Mouse (Mus musculus): ENCODE measurements around the gene Ssh3. TPM values are rescaled to one million over a fixed set of nuclear protein-coding genes. Genes with fewer than 3 reads are reported as not detected.

The Ssh3 gene
- polyA plus RNA-seq, 1 experiment from 2014 or later: 33.6 TPM

DNA sequence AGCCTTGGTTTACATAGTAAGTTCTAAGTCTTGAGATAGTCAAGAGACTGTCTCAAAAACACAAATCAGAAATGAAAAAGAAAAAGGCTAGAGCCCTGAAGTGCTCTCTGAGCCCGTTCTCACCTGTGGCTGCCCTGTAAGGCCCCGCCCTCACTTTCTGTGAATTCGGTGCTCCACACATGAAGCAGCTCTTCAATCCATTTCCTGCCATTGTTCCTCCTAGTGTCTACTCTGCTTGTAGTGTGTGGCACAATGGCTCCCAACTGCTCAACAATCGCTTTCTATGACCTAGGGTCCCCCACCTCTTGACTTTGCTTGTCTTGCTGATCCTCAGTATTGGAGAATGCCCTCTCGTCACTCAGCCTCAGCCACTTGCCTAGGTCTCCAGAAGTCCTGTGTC, 41.5 kb downstream of the Ssh3 start:
- no peaks in the 10 kb centered on the region for H3K36me3 ChIP-seq (ENCODE audit: control insufficient read depth, insufficient read depth, low read length)
- ATAC-seq: no peak
- no peaks in the 10 kb centered on the region for H3K27me3 ChIP-seq (replicated peaks; ENCODE audit: control insufficient read depth, insufficient read depth, low read length)
- no peak overlapping the region for H3K4me3 ChIP-seq (ENCODE audit: low read length)
- H3K9me3 ChIP-seq (ENCODE audit: control insufficient read depth, low read length): no peaks in the 10 kb centered on the region
- WGBS: 76% methylated on average over 5 of the region's 5 CpGs
- H3K9ac ChIP-seq (ENCODE audit: low read depth, low read length): peak overlapping the region; percentile 35; the same call in 1 of the 2 replicates
- H3K4me1 ChIP-seq (ENCODE audit: control insufficient read depth, insufficient read depth, low read length): peaks cover 37% of the 10 kb centered on the region
- H3K4me2 ChIP-seq (ENCODE audit: low read depth, low read length): no peak overlapping the region
- no peak overlapping the region for H3K27ac ChIP-seq (ENCODE audit: low read length)

DNA sequence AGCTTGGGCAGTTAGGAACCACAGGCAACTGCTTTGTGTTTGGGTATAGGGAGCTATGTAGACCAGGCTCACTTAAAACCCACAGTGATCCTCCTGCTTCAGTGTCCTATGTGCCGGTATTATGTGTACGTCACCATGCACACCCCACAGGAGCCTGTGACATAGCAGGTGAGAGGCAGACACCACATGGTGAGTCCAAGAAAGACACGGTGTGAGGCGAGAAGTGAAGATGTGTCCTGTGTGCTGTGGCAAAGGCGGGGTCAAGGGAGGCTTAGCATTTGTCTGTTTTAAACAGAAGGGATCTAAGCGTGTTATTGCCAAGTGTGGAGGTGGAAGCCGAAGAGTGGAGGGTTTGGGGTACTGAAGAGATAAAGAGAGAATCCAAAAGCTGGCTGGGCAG, 42.2 kb downstream of the Ssh3 start:
- ATAC-seq: no peak
- 87% methylated on average over 7 of the region's 7 CpGs for WGBS
- H3K36me3 ChIP-seq (ENCODE audit: control insufficient read depth, insufficient read depth, low read length): no peaks in the 10 kb centered on the region
- H3K4me3 ChIP-seq (ENCODE audit: low read length): no peak overlapping the region
- no peak overlapping the region for H3K9ac ChIP-seq (ENCODE audit: low read depth, low read length)
- no peaks in the 10 kb centered on the region for H3K9me3 ChIP-seq (ENCODE audit: control insufficient read depth, low read length)
- H3K4me1 ChIP-seq (ENCODE audit: control insufficient read depth, insufficient read depth, low read length): peaks cover 40% of the 10 kb centered on the region
- no peaks in the 10 kb centered on the region for H3K27me3 ChIP-seq (replicated peaks; ENCODE audit: control insufficient read depth, insufficient read depth, low read length)
- H3K4me2 ChIP-seq (ENCODE audit: low read depth, low read length): no peak overlapping the region
- no peak overlapping the region for H3K27ac ChIP-seq (ENCODE audit: low read length)

- H3K9ac ChIP-seq (ENCODE audit: low read depth, low read length): peak overlapping the region; percentile 32
- H3K36me3 ChIP-seq (ENCODE audit: control insufficient read depth, insufficient read depth, low read length): no peaks in the 10 kb centered on the region
- H3K27me3 ChIP-seq (replicated peaks; ENCODE audit: control insufficient read depth, insufficient read depth, low read length): no peaks in the 10 kb centered on the region
- 68% methylated on average over 11 of the region's 11 CpGs for WGBS
- H3K27ac ChIP-seq (ENCODE audit: low read length): peak overlapping the region; percentile 40; the same call in 1 of the 2 replicates
- H3K4me3 ChIP-seq (ENCODE audit: low read length): no peak overlapping the region
- ATAC-seq: no peak
- peak overlapping the region; percentile 54; the same call in 1 of the 2 replicates for H3K4me2 ChIP-seq (ENCODE audit: low read depth, low read length)
- peaks cover 56% of the 10 kb centered on the region for H3K4me1 ChIP-seq (ENCODE audit: control insufficient read depth, insufficient read depth, low read length)
- no peaks in the 10 kb centered on the region for H3K9me3 ChIP-seq (ENCODE audit: control insufficient read depth, low read length)
These were observed 46.8 kb downstream of the Ssh3 start for GRCm38 (mm10) chr19:4222165-4222564.

DNA sequence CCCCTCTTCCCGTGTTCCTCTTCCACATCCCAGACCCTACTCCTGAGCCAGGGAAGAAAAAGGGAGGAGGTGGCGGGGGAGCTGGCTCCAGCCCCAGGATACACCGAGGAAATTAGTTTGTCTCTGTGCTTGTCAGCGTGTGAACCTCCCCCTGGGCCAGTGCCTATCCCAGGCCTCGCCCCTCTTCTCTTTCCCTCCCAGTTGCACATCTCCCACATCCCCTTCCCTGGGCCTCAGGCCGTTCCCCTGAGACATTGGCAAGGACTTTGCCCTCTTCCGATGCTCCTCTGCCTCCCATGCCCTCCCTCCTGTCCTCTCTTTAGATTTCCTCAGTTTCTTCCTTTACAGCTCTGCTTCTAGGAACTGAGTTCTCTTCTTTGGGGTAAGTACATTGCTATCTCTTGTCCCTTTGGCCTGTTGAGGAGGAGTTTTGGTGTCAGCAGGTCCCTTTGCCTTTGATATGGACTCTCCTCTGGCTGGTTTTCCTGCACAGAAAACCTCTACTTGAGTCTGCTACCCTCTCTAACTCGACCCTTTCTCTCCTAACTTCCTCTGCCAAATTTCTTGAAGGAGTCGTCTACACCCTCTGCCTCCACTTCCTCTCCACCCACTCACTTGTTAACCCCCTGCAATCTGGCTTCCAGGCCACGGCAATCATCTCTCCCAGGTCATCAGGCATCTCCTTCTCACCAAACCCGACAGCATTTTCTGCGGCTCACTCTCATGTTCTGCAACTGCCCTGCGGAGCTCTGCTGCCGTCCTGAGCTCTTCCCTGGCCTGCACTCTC, 47.8 kb downstream of the Ssh3 start:
- peak; percentile 82 for ATAC-seq
- Histone ChIP-seq H3K9me3 (ENCODE audit: control insufficient read depth, low read length) (no peaks in the 10 kb centered on the region), H3K4me1 (ENCODE audit: control insufficient read depth, insufficient read depth, low read length) (peaks cover 66% of the 10 kb centered on the region), H3K9ac (ENCODE audit: low read depth, low read length) (peak overlapping the region; percentile 53), H3K36me3 (ENCODE audit: control insufficient read depth, insufficient read depth, low read length) (no peaks in the 10 kb centered on the region), H3K4me3 (ENCODE audit: low read length) (peak overlapping the region; percentile 33), H3K27ac (ENCODE audit: low read length) (peak overlapping the region; percentile 79), H3K4me2 (ENCODE audit: low read depth, low read length) (peak overlapping the region; percentile 54), H3K27me3 (replicated peaks; ENCODE audit: control insufficient read depth, insufficient read depth, low read length) (no peaks in the 10 kb centered on the region)
- WGBS: 28% methylated on average over 14 of the region's 14 CpGs

GRCm38 (mm10) chr19:4220416-4220815, 48.6 kb downstream of the Ssh3 start:
- peak overlapping the region; percentile 53 for H3K9ac ChIP-seq (ENCODE audit: low read depth, low read length)
- H3K9me3 ChIP-seq (ENCODE audit: control insufficient read depth, low read length): no peaks in the 10 kb centered on the region
- peak overlapping the region; percentile 79 for H3K27ac ChIP-seq (ENCODE audit: low read length)
- no peaks in the 10 kb centered on the region for H3K27me3 ChIP-seq (replicated peaks; ENCODE audit: control insufficient read depth, insufficient read depth, low read length)
- no peaks in the 10 kb centered on the region for H3K36me3 ChIP-seq (ENCODE audit: control insufficient read depth, insufficient read depth, low read length)
- WGBS: 20% methylated on average over 4 of the region's 4 CpGs
- H3K4me2 ChIP-seq (ENCODE audit: low read depth, low read length): peak overlapping the region; percentile 54
- H3K4me3 ChIP-seq (ENCODE audit: low read length): peak overlapping the region; percentile 33
- peak; percentile 45 for ATAC-seq
- H3K4me1 ChIP-seq (ENCODE audit: control insufficient read depth, insufficient read depth, low read length): peaks cover 69% of the 10 kb centered on the region

GRCm38 (mm10) chr19:4219943-4220342, 49.0 kb downstream of the Ssh3 start:
- peak overlapping the region; percentile 53 for H3K9ac ChIP-seq (ENCODE audit: low read depth, low read length)
- WGBS: 79% methylated on average over 6 of the region's 6 CpGs
- H3K27ac ChIP-seq (ENCODE audit: low read length): peak overlapping the region; percentile 79
- H3K4me1 ChIP-seq (ENCODE audit: control insufficient read depth, insufficient read depth, low read length): peaks cover 71% of the 10 kb centered on the region
- H3K36me3 ChIP-seq (ENCODE audit: control insufficient read depth, insufficient read depth, low read length): no peaks in the 10 kb centered on the region
- H3K4me3 ChIP-seq (ENCODE audit: low read length): no peak overlapping the region
- ATAC-seq: no peak
- H3K4me2 ChIP-seq (ENCODE audit: low read depth, low read length): peak overlapping the region; percentile 54; the same call in 1 of the 2 replicates
- H3K9me3 ChIP-seq (ENCODE audit: control insufficient read depth, low read length): no peaks in the 10 kb centered on the region
- no peaks in the 10 kb centered on the region for H3K27me3 ChIP-seq (replicated peaks; ENCODE audit: control insufficient read depth, insufficient read depth, low read length)

- Histone ChIP-seq H3K4me3 (ENCODE audit: low read length) (no peak overlapping the region), H3K36me3 (ENCODE audit: control insufficient read depth, insufficient read depth, low read length) (no peaks in the 10 kb centered on the region), H3K4me2 (ENCODE audit: low read depth, low read length) (no peak overlapping the region), H3K27me3 (replicated peaks; ENCODE audit: control insufficient read depth, insufficient read depth, low read length) (no peaks in the 10 kb centered on the region), H3K9me3 (ENCODE audit: control insufficient read depth, low read length) (no peaks in the 10 kb centered on the region), H3K27ac (ENCODE audit: low read length) (no peak overlapping the region), H3K4me1 (ENCODE audit: control insufficient read depth, insufficient read depth, low read length) (peaks cover 74% of the 10 kb centered on the region), H3K9ac (ENCODE audit: low read depth, low read length) (no peak overlapping the region)
- WGBS: 93% methylated on average over 1 of the region's 1 CpGs
- no peak for ATAC-seq
These were observed 50.2 kb downstream of the Ssh3 start for GRCm38 (mm10) chr19:4218784-4219183.

- no peaks in the 10 kb centered on the region for H3K27me3 ChIP-seq (replicated peaks; ENCODE audit: control insufficient read depth, insufficient read depth, low read length)
- H3K4me2 ChIP-seq (ENCODE audit: low read depth, low read length): no peak overlapping the region
- no peaks in the 10 kb centered on the region for H3K36me3 ChIP-seq (ENCODE audit: control insufficient read depth, insufficient read depth, low read length)
- H3K9me3 ChIP-seq (ENCODE audit: control insufficient read depth, low read length): no peaks in the 10 kb centered on the region
- H3K4me3 ChIP-seq (ENCODE audit: low read length): no peak overlapping the region
- H3K4me1 ChIP-seq (ENCODE audit: control insufficient read depth, insufficient read depth, low read length): peaks cover 79% of the 10 kb centered on the region
- ATAC-seq: no peak
- peak overlapping the region; percentile 62 for H3K27ac ChIP-seq (ENCODE audit: low read length)
- WGBS: 72% methylated on average over 11 of the region's 11 CpGs
- no peak overlapping the region for H3K9ac ChIP-seq (ENCODE audit: low read depth, low read length)
These were observed 50.7 kb downstream of the Ssh3 start for GRCm38 (mm10) chr19:4218293-4218692.

DNA sequence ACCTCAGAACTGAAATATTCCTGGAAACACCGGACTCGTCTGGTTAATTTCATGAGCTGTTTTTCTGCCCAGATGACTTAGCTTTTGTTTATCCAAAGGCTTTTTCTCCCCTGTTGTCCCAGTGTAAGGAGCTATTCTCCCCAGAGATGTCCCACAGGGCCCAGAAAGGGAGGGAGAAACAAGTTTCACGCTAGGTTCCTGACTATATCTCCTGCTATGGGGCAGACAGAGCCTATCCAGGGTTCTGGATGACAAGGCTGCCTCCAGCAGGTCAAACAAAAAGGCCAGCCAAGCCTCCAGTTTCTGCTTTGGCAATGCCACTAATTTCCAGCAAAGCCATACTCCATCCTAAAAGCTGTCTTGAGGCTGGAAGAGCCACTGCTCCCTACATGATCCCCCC, 51.1 kb downstream of the Ssh3 start:
- H3K27me3 ChIP-seq (replicated peaks; ENCODE audit: control insufficient read depth, insufficient read depth, low read length): no peaks in the 10 kb centered on the region
- WGBS: 35% methylated on average over 3 of the region's 3 CpGs
- H3K27ac ChIP-seq (ENCODE audit: low read length): peak overlapping the region; percentile 62
- no peak overlapping the region for H3K4me3 ChIP-seq (ENCODE audit: low read length)
- H3K4me1 ChIP-seq (ENCODE audit: control insufficient read depth, insufficient read depth, low read length): peaks cover 80% of the 10 kb centered on the region
- H3K9ac ChIP-seq (ENCODE audit: low read depth, low read length): no peak overlapping the region
- ATAC-seq: no peak
- no peaks in the 10 kb centered on the region for H3K9me3 ChIP-seq (ENCODE audit: control insufficient read depth, low read length)
- no peaks in the 10 kb centered on the region for H3K36me3 ChIP-seq (ENCODE audit: control insufficient read depth, insufficient read depth, low read length)
- peak overlapping the region; percentile 96; the same call in 1 of the 2 replicates for H3K4me2 ChIP-seq (ENCODE audit: low read depth, low read length)
